Mouse (Mus musculus) kidney, embryonic 16.5 days (tissue): ENCODE results near the gene Kcnk3. TPM values are rescaled to one million over a fixed set of nuclear protein-coding genes. Genes with fewer than 3 reads are reported as not detected.

Experiments used
- ATAC-seq: fragments of 200-750 bp; cut with Nextera tagmentation; 2 replicates; pipeline ENCODE4 v1.8.0; 2017; ENCODE audit warnings: moderate TSS enrichment; ENCODE audit not compliant: low FRiP score, low TSS enrichment
- H3K27ac ChIP-seq: fragments of 300-500 bp; sonication (generic); 2 replicates; pipeline ENCODE4 v1.5.1; 2014; ENCODE audit warnings: low read length
- H3K27me3 ChIP-seq: fragments of 300-500 bp; sonication (generic); 2 replicates; pipeline ENCODE4 v1.6.1; 2014; ENCODE audit warnings: low read length, control low read depth, mixed read lengths; ENCODE audit not compliant: insufficient read depth
- H3K36me3 ChIP-seq: fragments of 300-500 bp; sonication (generic); 2 replicates; pipeline ENCODE4 v1.6.1; 2014; ENCODE audit warnings: low read length, control low read depth, mixed read lengths; ENCODE audit not compliant: insufficient read depth
- H3K4me1 ChIP-seq: fragments of 300-500 bp; sonication (generic); 2 replicates; pipeline ENCODE4 v1.6.1; 2014; ENCODE audit warnings: low read length, control low read depth, mixed read lengths; ENCODE audit not compliant: insufficient read depth
- H3K4me2 ChIP-seq: fragments of 300-500 bp; sonication (generic); replicated peaks from 2 replicates; pipeline ENCODE4 v1.6.1; 2014; ENCODE audit warnings: low read depth, low read length
- H3K4me3 ChIP-seq: fragments of 300-500 bp; sonication (generic); 2 replicates; pipeline ENCODE4 v1.5.1; 2014; ENCODE audit warnings: mild to moderate bottlenecking, low read length
- H3K9ac ChIP-seq: fragments of 300-500 bp; sonication (generic); replicated peaks from 2 replicates; pipeline ENCODE4 v1.6.1; 2014; ENCODE audit warnings: low read length
- H3K9me3 ChIP-seq: fragments of 300-500 bp; sonication (generic); 2 replicates; pipeline ENCODE4 v1.6.1; 2016; ENCODE audit warnings: low read length, control low read depth
- WGBS: fragments of 180-500 bp; shearing (Covaris S2); extraction: QIAGEN DNeasy Blood & Tissue Kit; methylation state at CpG from one replicate; pipeline ENCODE4 v1.1.7; 2014; 5-methylcytosine and 5-hydroxymethylcytosine counted together
- polyA plus RNA-seq: library from polyadenylated mRNA; unstranded; fragments of >200 nt; fragmentation: Nextera tagmentation; extraction: Ambion mirVana; gene quantifications from 2 replicates; pipeline ENCODE4 v1.2.1, GENCODE M21; 2015

The Kcnk3 gene
- 2.0 and 5.5 TPM in 2 replicates for polyA plus RNA-seq

DNA sequence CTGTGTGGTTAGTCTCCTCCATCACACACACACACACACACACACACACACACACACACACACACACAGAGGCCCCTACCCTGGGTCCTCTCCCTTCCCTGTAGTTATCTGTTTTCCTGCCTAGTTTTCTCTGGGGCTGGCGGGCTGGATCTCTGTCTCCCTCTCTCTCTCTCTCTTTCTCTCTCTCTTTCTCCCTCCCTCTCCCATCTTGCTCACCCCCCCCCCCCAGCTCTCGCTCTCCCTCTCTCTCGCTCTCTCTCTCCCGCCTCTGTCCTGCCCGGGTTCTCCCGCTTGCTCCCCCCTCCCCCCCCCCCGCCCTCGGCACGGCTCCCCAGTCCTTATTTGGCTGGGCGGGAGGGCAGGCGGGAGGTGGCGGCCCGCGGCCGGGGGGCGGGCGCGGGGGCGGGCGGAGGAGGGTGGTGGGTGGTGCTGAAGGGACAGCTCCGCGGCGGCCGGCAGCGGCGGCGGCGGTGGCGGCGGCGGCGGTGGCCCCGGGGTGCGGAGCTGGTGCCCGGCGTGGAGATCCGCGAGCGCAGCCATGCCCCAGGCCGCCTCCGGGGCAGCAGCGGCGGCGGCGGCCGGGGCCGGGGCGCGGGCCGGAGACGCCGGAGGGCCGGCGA lies at the start of gene Kcnk3:
TSS of gene Kcnk3 (plus strand) at position 490 of the 620 bp plus-strand sequence.
- Histone ChIP-seq H3K4me1 (peaks cover 12% of the 10 kb centered on the region), H3K4me3 (peak within 1 kb of the TSS; percentile 48), H3K27ac (no peak within 1 kb of the TSS), H3K27me3 (peaks cover 33% of the 10 kb centered on the region), H3K36me3 (no peaks in the 10 kb centered on the region), H3K9ac (peak within 1 kb of the TSS; percentile 32; the same call in 1 of the 2 replicates), H3K4me2 (peak within 1 kb of the TSS; percentile 84), H3K9me3 (no peaks in the 10 kb centered on the region)
- ATAC-seq, result peak; percentile 77
- 0% methylated on average over 18 of the region's 54 CpGs for WGBS

DNA sequence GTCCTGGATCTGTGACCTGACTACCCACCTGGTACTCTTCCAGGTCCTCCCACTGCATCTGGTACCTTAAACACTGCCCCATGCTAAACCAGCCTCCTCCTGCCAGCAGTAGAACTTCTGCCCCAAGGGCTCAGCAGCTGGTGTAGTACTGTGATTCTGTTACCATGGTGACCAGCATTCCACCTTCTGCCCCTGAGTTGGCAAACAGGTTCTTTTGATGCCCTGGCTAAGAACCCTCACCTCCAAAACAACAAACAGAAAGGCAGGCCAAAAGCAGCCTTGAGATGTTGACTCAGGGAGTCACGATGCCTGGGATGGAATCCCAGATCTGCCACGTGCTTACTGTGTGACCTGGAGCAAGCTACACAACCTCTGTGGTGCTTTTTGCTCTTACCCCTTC lies 42.3 kb upstream of the Kcnk3 start, which contains the start of gene Cib4:
TSS of gene Cib4 (minus strand) at position 139 of the 400 bp plus-strand sequence.
- no peak within 1 kb of the TSS for H3K9ac ChIP-seq
- no peak within 1 kb of the TSS for H3K27ac ChIP-seq
- WGBS, result 37% methylated on average over 2 of the region's 2 CpGs
- no peaks in the 10 kb centered on the region for H3K4me1 ChIP-seq
- H3K9me3 ChIP-seq, result no peaks in the 10 kb centered on the region
- no peak for ATAC-seq
- no peaks in the 10 kb centered on the region for H3K27me3 ChIP-seq
- no peak within 1 kb of the TSS for H3K4me3 ChIP-seq
- no peak within 1 kb of the TSS for H3K4me2 ChIP-seq
- H3K36me3 ChIP-seq, result no peaks in the 10 kb centered on the region

DNA sequence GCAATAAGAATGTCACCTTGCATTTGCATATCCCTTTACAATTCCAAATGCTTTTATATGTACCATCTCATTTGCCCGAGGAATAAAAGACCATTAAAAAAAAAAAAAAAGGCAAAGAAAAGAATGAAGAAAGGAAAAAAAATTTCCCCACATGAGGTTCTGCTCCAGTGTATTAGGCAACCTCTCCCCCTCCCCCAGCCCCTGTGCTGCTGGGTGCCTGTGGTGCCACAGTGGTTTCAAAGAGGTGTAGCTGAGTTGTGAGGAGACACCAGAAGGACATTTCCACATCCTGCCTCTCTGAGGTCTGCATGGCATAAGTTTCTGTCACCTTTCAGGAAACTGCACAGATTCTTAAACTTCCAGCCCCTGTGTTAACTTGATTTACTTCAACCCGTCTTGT lies 39.3 kb upstream of the Kcnk3 start:
- 58% methylated on average over 2 of the region's 2 CpGs for WGBS
- no peak for ATAC-seq
- H3K27ac ChIP-seq, result no peak overlapping the region
- no peaks in the 10 kb centered on the region for H3K27me3 ChIP-seq
- H3K4me2 ChIP-seq, result no peak overlapping the region
- H3K9me3 ChIP-seq, result no peaks in the 10 kb centered on the region
- no peaks in the 10 kb centered on the region for H3K4me1 ChIP-seq
- H3K36me3 ChIP-seq, result no peaks in the 10 kb centered on the region
- H3K4me3 ChIP-seq, result no peak overlapping the region
- H3K9ac ChIP-seq, result no peak overlapping the region

DNA sequence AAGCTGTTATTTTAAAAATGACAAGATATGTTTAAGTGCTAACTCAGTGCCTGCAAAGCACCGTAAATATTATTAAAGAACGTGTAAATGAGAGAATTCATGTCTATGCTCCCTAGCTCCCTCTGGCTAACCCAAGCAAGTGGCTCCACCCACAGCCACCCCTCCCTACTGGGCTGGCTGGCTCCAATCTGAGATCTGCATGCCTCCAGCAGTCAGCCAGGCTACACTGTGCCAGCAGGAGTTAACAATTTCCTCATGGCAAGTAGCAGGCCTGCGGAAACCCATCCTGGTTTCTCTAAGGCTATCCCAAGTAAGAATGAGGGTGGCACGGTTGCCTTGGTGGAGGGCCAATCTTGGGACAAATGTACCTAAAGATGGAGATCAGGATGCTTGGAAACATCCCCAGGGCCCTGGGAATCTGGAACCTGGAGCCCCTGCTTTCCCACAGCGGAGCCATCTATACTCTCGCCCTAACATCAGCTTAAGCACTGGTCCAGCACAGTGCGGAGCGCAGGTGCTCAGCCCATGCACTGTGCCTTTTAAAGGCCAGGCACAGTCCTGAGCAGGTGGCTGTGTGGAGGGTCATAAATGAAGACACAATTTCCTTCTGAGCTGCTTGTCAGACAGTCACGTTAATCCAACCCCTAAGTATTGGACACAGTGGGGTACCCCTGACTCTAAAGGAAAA lies 37.5 kb upstream of the Kcnk3 start:
- no peak for ATAC-seq

DNA sequence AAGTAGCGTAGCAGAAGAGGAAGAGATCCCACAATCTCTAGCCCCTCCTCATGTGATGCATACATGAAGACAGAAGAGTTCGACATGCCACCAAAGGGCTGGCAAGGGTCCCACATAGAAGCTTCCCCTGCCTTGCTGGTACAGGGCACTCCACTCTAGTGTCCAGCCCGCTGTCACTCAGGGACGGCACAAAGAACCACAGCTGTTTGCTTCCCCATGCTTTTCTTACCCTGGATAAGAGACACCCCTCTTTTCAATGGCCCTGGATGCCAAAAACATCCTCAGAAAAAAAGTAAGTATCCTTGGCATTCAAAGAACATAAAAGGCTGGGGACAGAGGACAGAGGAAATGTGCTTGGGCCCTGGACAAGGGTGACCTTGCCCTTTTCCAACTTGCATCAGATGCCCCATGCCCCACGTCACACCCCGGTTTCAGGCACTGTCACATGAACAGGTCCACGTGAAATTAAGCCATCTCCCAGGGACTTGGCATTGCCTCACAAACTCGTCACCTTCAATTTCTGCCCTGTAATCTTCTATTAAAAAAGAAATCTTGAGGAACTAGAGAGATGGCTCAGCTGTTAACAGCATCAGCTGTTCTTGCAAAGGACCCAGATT lies 36.8 kb upstream of the Kcnk3 start:
- 82% methylated on average over 8 of the region's 8 CpGs for WGBS
- no peak for ATAC-seq
- no peaks in the 10 kb centered on the region for H3K4me1 ChIP-seq

More for the DNA sequence above, 37.5 kb upstream of the Kcnk3 start:
- Histone ChIP-seq H3K4me1 (no peaks in the 10 kb centered on the region), H3K4me2 (no peak overlapping the region), H3K9ac (no peak overlapping the region), H3K36me3 (no peaks in the 10 kb centered on the region), H3K9me3 (no peaks in the 10 kb centered on the region), H3K27ac (no peak overlapping the region), H3K27me3 (no peaks in the 10 kb centered on the region), H3K4me3 (no peak overlapping the region)
- WGBS, result 61% methylated on average over 9 of the region's 9 CpGs

DNA sequence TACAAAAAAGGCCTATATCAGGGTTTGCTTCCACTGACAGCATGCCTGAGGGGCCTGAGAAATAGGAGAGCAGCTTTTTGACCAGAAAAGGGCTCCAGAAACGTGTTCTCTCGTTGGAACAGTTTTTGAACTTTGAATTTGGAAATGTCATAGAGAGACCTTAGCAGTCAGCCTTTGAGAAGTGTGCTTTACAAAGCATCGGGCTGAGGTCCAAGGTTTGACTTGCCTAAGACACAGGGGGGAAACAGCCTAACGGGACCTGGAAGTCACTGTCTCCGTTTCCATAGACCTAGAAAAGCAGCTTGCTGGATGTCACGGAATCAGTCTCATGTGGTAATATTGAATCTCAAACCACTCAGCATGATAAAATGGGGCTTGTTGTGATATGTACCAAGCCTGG lies 36.0 kb upstream of the Kcnk3 start:
- Histone ChIP-seq H3K27ac (no peak overlapping the region), H3K4me1 (no peaks in the 10 kb centered on the region), H3K36me3 (no peaks in the 10 kb centered on the region), H3K9ac (no peak overlapping the region), H3K27me3 (no peaks in the 10 kb centered on the region), H3K9me3 (no peaks in the 10 kb centered on the region), H3K4me2 (no peak overlapping the region), H3K4me3 (no peak overlapping the region)
- 80% methylated on average over 6 of the region's 6 CpGs for WGBS
- ATAC-seq, result no peak

More for the DNA sequence above, 36.8 kb upstream of the Kcnk3 start:
- H3K4me2 ChIP-seq, result no peak overlapping the region
- H3K4me3 ChIP-seq, result no peak overlapping the region
- no peaks in the 10 kb centered on the region for H3K27me3 ChIP-seq
- no peak overlapping the region for H3K9ac ChIP-seq
- H3K9me3 ChIP-seq, result no peaks in the 10 kb centered on the region
- no peaks in the 10 kb centered on the region for H3K36me3 ChIP-seq
- H3K27ac ChIP-seq, result no peak overlapping the region

DNA sequence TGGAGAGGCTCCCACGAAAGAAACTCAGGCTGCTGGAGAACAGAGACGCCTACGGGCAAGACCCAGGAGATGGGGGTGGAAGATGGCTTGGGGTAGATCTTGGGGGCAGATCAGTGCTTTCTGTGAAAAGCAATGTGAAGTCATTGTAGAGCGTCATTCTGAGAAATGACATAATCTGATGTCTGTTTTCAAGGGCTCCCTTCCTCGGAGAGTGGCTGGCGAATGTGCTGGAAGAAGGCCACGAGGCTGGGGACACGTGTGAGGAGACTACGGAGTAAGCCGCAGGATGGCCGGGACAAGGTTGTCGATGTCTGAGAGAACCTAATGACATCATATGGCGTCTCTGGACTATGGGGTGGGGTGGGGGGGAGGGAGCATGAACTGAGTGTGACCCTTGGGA lies 34.0 kb upstream of the Kcnk3 start:
- Histone ChIP-seq H3K27me3 (no peaks in the 10 kb centered on the region), H3K4me1 (no peaks in the 10 kb centered on the region), H3K36me3 (no peaks in the 10 kb centered on the region), H3K4me3 (no peak overlapping the region), H3K27ac (no peak overlapping the region), H3K9me3 (no peaks in the 10 kb centered on the region), H3K4me2 (no peak overlapping the region), H3K9ac (no peak overlapping the region)
- ATAC-seq, result no peak
- 88% methylated on average over 13 of the region's 13 CpGs for WGBS

DNA sequence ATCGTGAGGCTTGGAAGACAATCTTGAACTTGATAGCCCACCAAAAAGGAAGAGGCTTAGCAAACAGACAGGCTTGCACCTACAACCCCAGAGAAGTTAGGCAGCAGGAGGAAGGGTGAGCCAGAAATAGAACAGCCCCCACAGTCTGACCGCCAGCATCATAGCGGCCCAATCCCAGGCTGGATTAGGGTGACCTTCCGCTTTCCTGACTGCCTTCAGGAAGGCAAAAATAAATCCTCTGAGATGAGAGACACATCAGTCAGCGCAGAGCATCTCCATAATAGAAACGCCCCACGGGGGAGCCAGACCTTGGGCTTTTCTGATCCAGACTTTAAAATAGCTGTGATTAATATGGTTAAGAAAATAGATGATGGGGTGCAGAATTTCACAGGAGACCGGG lies 33.0 kb upstream of the Kcnk3 start:
- WGBS, result 75% methylated on average over 8 of the region's 8 CpGs
- Histone ChIP-seq H3K4me2 (no peak overlapping the region), H3K27ac (no peak overlapping the region), H3K9me3 (no peaks in the 10 kb centered on the region), H3K9ac (no peak overlapping the region), H3K4me3 (no peak overlapping the region), H3K4me1 (no peaks in the 10 kb centered on the region), H3K36me3 (no peaks in the 10 kb centered on the region), H3K27me3 (no peaks in the 10 kb centered on the region)
- no peak for ATAC-seq

DNA sequence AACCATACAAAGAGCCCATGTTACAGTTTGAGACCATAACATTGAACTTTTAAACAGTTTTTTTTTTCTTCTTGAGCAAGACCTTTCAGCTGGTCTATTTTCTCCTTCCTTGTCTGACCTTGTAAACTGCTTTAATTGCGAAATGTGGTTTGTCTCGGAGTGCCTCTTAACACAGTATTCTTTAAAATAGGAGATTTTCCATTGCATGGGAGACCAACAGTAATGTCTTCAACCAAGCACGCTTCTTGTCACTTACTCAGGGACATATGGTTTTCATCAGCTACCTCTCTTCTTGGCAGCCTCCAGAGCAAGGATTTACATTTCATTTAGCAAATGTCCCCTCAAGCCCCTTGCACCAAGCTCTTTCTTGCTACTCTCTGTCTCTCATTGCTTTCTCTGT lies 31.7 kb upstream of the Kcnk3 start:
- no peak overlapping the region for H3K4me3 ChIP-seq
- no peaks in the 10 kb centered on the region for H3K27me3 ChIP-seq
- H3K36me3 ChIP-seq, result no peaks in the 10 kb centered on the region
- H3K4me1 ChIP-seq, result no peaks in the 10 kb centered on the region
- no peak overlapping the region for H3K9ac ChIP-seq
- ATAC-seq, result no peak
- 61% methylated on average over 3 of the region's 3 CpGs for WGBS
- H3K27ac ChIP-seq, result no peak overlapping the region
- H3K9me3 ChIP-seq, result no peaks in the 10 kb centered on the region; the same call in 1 of the 2 replicates
- no peak overlapping the region for H3K4me2 ChIP-seq

DNA sequence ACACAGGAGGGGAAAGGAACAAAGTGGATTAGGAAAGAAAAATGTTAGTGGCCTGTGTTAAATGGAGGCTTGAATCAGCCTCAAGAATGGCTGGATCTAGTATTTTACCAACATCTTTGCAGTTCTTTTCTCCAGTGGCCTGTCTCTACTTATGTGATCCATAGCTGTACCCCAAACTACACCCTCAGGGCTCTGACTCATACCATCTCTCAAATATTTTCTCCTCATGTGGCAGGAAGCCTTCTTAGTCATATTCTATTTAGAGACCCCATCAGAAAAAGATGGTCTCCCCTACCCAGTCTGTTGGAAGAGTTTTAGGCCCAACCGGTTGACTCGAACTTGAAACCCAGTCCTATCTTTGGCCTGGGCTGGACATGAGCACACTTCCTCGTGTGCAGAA lies 28.5 kb upstream of the Kcnk3 start:
- H3K9me3 ChIP-seq, result no peaks in the 10 kb centered on the region; the same call in 1 of the 2 replicates
- no peak overlapping the region for H3K4me2 ChIP-seq
- no peaks in the 10 kb centered on the region for H3K36me3 ChIP-seq
- 81% methylated on average over 3 of the region's 3 CpGs for WGBS
- no peak overlapping the region for H3K9ac ChIP-seq
- no peaks in the 10 kb centered on the region for H3K4me1 ChIP-seq
- no peak for ATAC-seq
- no peak overlapping the region for H3K27ac ChIP-seq
- no peaks in the 10 kb centered on the region for H3K27me3 ChIP-seq
- no peak overlapping the region for H3K4me3 ChIP-seq
